Mouse (Mus musculus) hindbrain, embryonic 16.5 days (tissue): Measurements from ENCODE around the gene Hnrnpl. TPM values are rescaled to one million over a fixed set of nuclear protein-coding genes. Genes with fewer than 3 reads are reported as not detected.

Source experiments
- ATAC-seq: fragments of 200-750 bp; cut with Nextera tagmentation; 2 replicates; pipeline ENCODE4 v1.8.0; 2017; ENCODE audit warnings: moderate TSS enrichment, moderate library complexity
- H3K27ac ChIP-seq: fragments of 300-500 bp; sonication (generic); 2 replicates; pipeline ENCODE4 v1.5.1; 2014; ENCODE audit warnings: low read depth, mild to moderate bottlenecking, control low read depth, low read length, moderate library complexity
- H3K27me3 ChIP-seq: fragments of 300-500 bp; sonication (generic); replicated peaks from 2 replicates; pipeline ENCODE4 v1.6.1; 2014; ENCODE audit warnings: low read length; ENCODE audit not compliant: control insufficient read depth, insufficient read depth
- H3K36me3 ChIP-seq: fragments of 300-500 bp; sonication (generic); 2 replicates; pipeline ENCODE4 v1.6.1; 2014; ENCODE audit warnings: mild to moderate bottlenecking, low read length, moderate library complexity, mixed read lengths; ENCODE audit not compliant: control insufficient read depth, insufficient read depth
- H3K4me1 ChIP-seq: fragments of 300-500 bp; sonication (generic); 2 replicates; pipeline ENCODE4 v1.6.1; 2014; ENCODE audit warnings: low read depth, low read length; ENCODE audit not compliant: control insufficient read depth, insufficient read depth
- H3K4me2 ChIP-seq: fragments of 300-500 bp; sonication (generic); 2 replicates; pipeline ENCODE4 v1.6.1; 2014; ENCODE audit warnings: mild to moderate bottlenecking, low read length, control low read depth, moderate library complexity
- H3K4me3 ChIP-seq: fragments of 300-500 bp; sonication (generic); 2 replicates; pipeline ENCODE4 v1.5.1; 2014; ENCODE audit warnings: mild to moderate bottlenecking, low read length, control low read depth, moderate library complexity
- H3K9ac ChIP-seq: fragments of 300-500 bp; sonication (generic); 2 replicates; pipeline ENCODE4 v1.6.1; 2014; ENCODE audit warnings: low read depth, mild to moderate bottlenecking, control low read depth, low read length, moderate library complexity
- H3K9me3 ChIP-seq: fragments of 300-500 bp; sonication (generic); 2 replicates; pipeline ENCODE4 v1.6.1; 2014; ENCODE audit warnings: mild to moderate bottlenecking, low read length, moderate library complexity; ENCODE audit not compliant: control insufficient read depth
- WGBS: fragments of 180-500 bp; shearing (Covaris S2); extraction: QIAGEN DNeasy Blood & Tissue Kit; methylation state at CpG from one replicate; pipeline ENCODE4 v1.1.7; 2014; 5-methylcytosine and 5-hydroxymethylcytosine counted together
- polyA plus RNA-seq: library from polyadenylated mRNA; unstranded; fragments of >200 nt; fragmentation: Nextera tagmentation; extraction: Ambion mirVana; gene quantifications from 2 replicates; pipeline ENCODE4 v1.2.1, GENCODE M21; 2015

Gene Hnrnpl
- polyA plus RNA-seq, 1 experiment from 2014 or later, result 117 TPM

GRCm38 (mm10) chr7:28829821-28830220 is 21.5 kb downstream of the Hnrnpl start:
- no peak overlapping the region for H3K9ac ChIP-seq
- H3K27me3 ChIP-seq, result no peaks in the 10 kb centered on the region
- H3K27ac ChIP-seq, result no peak overlapping the region
- no peak for ATAC-seq
- no peaks in the 10 kb centered on the region for H3K9me3 ChIP-seq
- H3K36me3 ChIP-seq, result peaks cover 19% of the 10 kb centered on the region
- H3K4me1 ChIP-seq, result peaks cover 6% of the 10 kb centered on the region
- WGBS, result 93% methylated on average over 8 of the region's 8 CpGs
- no peak overlapping the region for H3K4me2 ChIP-seq
- no peak overlapping the region for H3K4me3 ChIP-seq

- ATAC-seq, result no peak
- Histone ChIP-seq H3K36me3 (peaks cover 19% of the 10 kb centered on the region), H3K9me3 (no peaks in the 10 kb centered on the region), H3K27me3 (no peaks in the 10 kb centered on the region), H3K4me3 (no peak overlapping the region), H3K4me1 (peaks cover 1% of the 10 kb centered on the region), H3K27ac (no peak overlapping the region), H3K4me2 (no peak overlapping the region), H3K9ac (no peak overlapping the region)
- WGBS, result 89% methylated on average over 5 of the region's 5 CpGs
These were observed 22.6 kb downstream of the Hnrnpl start for GRCm38 (mm10) chr7:28830981-28831380.

GRCm38 (mm10) chr7:28831411-28832125 is 23.2 kb downstream of the Hnrnpl start:
- Histone ChIP-seq H3K4me1 (no peaks in the 10 kb centered on the region), H3K4me3 (no peak overlapping the region), H3K36me3 (peaks cover 19% of the 10 kb centered on the region), H3K27ac (no peak overlapping the region), H3K9me3 (no peaks in the 10 kb centered on the region), H3K4me2 (no peak overlapping the region), H3K27me3 (no peaks in the 10 kb centered on the region), H3K9ac (no peak overlapping the region)
- 92% methylated on average over 17 of the region's 17 CpGs for WGBS
- no peak for ATAC-seq

- Histone ChIP-seq H3K4me3 (no peak overlapping the region), H3K27ac (no peak overlapping the region), H3K4me2 (no peak overlapping the region), H3K9ac (no peak overlapping the region), H3K27me3 (no peaks in the 10 kb centered on the region), H3K4me1 (no peaks in the 10 kb centered on the region), H3K9me3 (no peaks in the 10 kb centered on the region), H3K36me3 (peaks cover 19% of the 10 kb centered on the region)
- ATAC-seq, result no peak
- whole genome bisulfite sequencing, result 76% methylated on average over 6 of the region's 6 CpGs
These were observed 23.8 kb downstream of the Hnrnpl start for GRCm38 (mm10) chr7:28832137-28832536.

GRCm38 (mm10) chr7:28833723-28834347 is 25.5 kb downstream of the Hnrnpl start, which contains the start of gene Lgals4:
Gene Lgals4 (plus strand): TSS chr7:28833854.
- ATAC-seq, result no peak
- Histone ChIP-seq H3K27me3 (no peaks in the 10 kb centered on the region), H3K27ac (no peak within 1 kb of the TSS), H3K9me3 (no peaks in the 10 kb centered on the region), H3K4me3 (no peak within 1 kb of the TSS), H3K4me2 (no peak within 1 kb of the TSS), H3K4me1 (no peaks in the 10 kb centered on the region), H3K36me3 (peaks cover 19% of the 10 kb centered on the region), H3K9ac (no peak within 1 kb of the TSS)
- 84% methylated on average over 6 of the region's 6 CpGs for whole genome bisulfite sequencing

- ATAC-seq, result no peak
- Histone ChIP-seq H3K9me3 (no peaks in the 10 kb centered on the region), H3K27me3 (no peaks in the 10 kb centered on the region), H3K9ac (no peak overlapping the region), H3K4me2 (no peak overlapping the region), H3K4me3 (no peak overlapping the region), H3K27ac (no peak overlapping the region), H3K4me1 (no peaks in the 10 kb centered on the region), H3K36me3 (peaks cover 2% of the 10 kb centered on the region; the same call in 1 of the 2 replicates)
- WGBS, result 90% methylated on average over 5 of the region's 5 CpGs
These were observed 28.6 kb downstream of the Hnrnpl start for GRCm38 (mm10) chr7:28836936-28837335.

- Histone ChIP-seq H3K4me3 (no peak overlapping the region), H3K36me3 (no peaks in the 10 kb centered on the region), H3K9ac (no peak overlapping the region), H3K4me2 (no peak overlapping the region), H3K4me1 (no peaks in the 10 kb centered on the region), H3K27ac (no peak overlapping the region), H3K9me3 (no peaks in the 10 kb centered on the region), H3K27me3 (no peaks in the 10 kb centered on the region)
- ATAC-seq, result no peak
- 78% methylated on average over 9 of the region's 9 CpGs for WGBS
These were observed 30.0 kb downstream of the Hnrnpl start for GRCm38 (mm10) chr7:28838331-28838730.

GRCm38 (mm10) chr7:28847273-28847672 is 38.9 kb downstream of the Hnrnpl start:
- WGBS, result 76% methylated on average over 1 of the region's 1 CpGs
- Histone ChIP-seq H3K4me3 (no peak overlapping the region), H3K9me3 (0 out of 2 replicates have a peak, but pooled peaks cover 2% of the 10 kb centered on the region), H3K4me1 (no peaks in the 10 kb centered on the region), H3K27ac (no peak overlapping the region), H3K36me3 (no peaks in the 10 kb centered on the region), H3K4me2 (no peak overlapping the region), H3K27me3 (no peaks in the 10 kb centered on the region), H3K9ac (no peak overlapping the region)
- ATAC-seq, result no peak

GRCm38 (mm10) chr7:28849700-28850236 is 41.4 kb downstream of the Hnrnpl start:
- Histone ChIP-seq H3K9ac (no peak overlapping the region), H3K27ac (no peak overlapping the region), H3K4me3 (no peak overlapping the region), H3K4me1 (no peaks in the 10 kb centered on the region), H3K27me3 (no peaks in the 10 kb centered on the region), H3K4me2 (no peak overlapping the region), H3K36me3 (no peaks in the 10 kb centered on the region), H3K9me3 (no peaks in the 10 kb centered on the region)
- WGBS, result 50% methylated on average over 1 of the region's 1 CpGs
- ATAC-seq, result no peak
